Mouse (Mus musculus) spleen, adult 2 months (tissue): ENCODE measurements around the gene Nudt19.

ENCODE experiments used
- CTCF ChIP-seq: fragments of 200-500 bp; IDR thresholded peaks from 2 replicates; pipeline ENCODE4 v1.5.1; 2011; ENCODE audit warnings: mild to moderate bottlenecking, inconsistent platforms; ENCODE audit not compliant: insufficient read depth, insufficient read length, insufficient replicate concordance; ENCODE audit errors: extremely low read depth
- POLR2A ChIP-seq: fragments of 200-500 bp; IDR thresholded peaks from 2 replicates; pipeline ENCODE4 v1.6.1; 2011; ENCODE audit warnings: low read depth, low read length, inconsistent platforms

GRCm38 (mm10) chr7:35555224-35556204 lies 590 bp downstream of the Nudt19 start:
- TF ChIP-seq POLR2A (peak; percentile 67), CTCF (no peak)
